Mouse (Mus musculus) CD4-positive naive resting alpha-beta T cell, adult 76 days (primary cell): ENCODE data around the gene Scrg1. TPM values are rescaled to one million over a fixed set of nuclear protein-coding genes. Genes with fewer than 3 reads are reported as not detected.

ENCODE experiments used
- total RNA-seq: library from RNA; stranded (reverse); gene quantifications from one replicate; pipeline ENCODE4 v1.2.4, GENCODE M21; 2023

The Scrg1 gene
- not detected for total RNA-seq

DNA sequence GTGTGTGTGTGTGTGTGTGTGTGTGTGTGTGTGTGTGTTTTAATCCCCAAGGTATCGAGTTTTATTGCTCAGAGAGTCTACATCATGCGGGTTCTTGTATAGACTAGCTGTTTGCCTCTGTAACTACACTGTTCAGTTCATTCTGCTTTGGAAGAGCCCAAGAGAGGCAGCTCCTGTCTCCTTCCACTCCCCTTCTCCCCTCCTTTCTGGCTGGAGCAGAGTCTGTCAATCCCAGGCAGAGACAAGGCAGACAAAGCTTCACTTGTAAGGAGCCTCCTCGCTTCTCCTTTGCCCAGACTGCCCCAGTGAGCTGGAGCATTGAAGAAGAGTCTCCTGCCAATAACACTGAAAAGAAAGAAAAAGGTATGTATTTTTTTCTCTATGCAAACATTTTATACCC lies at the start of gene Scrg1:
TSS of gene Scrg1 (plus strand) at position 159 of the 400 bp plus-strand sequence.

GRCm38 (mm10) chr8:57487441-57488155 lies 31.9 kb downstream of the Scrg1 start, which contains the start of gene Sap30:
TSS of gene Sap30 (minus strand) at chr8:57487860.

DNA sequence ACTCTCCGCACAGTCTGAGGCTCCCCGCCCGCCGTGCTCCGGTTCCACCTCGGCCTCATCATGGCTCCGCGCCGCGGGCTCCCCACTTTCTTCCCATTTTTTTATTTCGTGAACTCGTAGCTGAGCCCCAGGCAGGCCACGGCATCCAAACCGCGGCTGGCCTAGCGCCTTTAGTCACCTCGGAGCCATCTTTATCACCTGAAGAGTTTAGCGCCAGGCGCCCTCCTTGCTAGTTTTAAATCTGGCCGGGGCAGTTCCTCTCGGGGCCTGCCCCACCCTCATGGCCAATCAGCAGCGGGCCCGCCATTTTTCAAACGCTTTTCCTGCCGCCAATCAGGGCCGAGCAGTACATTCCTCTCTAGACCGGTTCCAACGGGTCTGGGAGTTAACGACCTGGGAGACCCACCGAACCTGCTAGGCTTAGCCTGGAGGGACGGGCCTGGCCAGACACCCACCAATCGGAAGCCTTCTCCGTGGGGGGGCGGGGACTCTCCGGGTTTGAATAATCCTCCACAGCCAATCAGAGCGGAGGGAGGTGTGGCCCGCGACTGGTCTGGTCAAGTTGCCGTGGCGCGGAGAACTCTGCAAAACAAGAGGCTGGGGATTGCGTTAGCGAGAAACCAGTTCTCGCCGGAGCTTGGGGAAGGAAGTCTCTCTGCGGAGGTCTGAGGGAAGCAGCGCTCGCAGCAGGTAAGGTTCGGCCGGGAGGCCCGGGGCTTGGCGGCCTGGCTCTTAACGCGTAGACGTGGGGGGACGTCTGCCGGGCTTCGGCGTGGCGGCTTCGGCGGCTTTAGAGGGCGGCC lies 55.8 kb downstream of the Scrg1 start, which contains the start of gene Hmgb2:
TSS of gene Hmgb2 (plus strand) at position 592 of the 803 bp plus-strand sequence.

Other genes starting within 250 kb of the Scrg1 start
- gene Hand2, start 134.9 kb upstream of the Scrg1 start, total RNA-seq, result not detected
- gene Sap30, start 31.9 kb downstream of the Scrg1 start, total RNA-seq, result 4.4 TPM
- gene Hmgb2, start 56.0 kb downstream of the Scrg1 start, total RNA-seq, result 117 TPM
- 40.7 TPM for gene Galnt7, start 197.1 kb downstream of the Scrg1 start, total RNA-seq